Mouse (Mus musculus): ENCODE results near the gene 3110040N11Rik.
"Not testable (repeated sequence)": the region's sequence is repeated elsewhere in the genome, so short reads cannot be mapped to it uniquely, and the experiment has no call there.

Gene 3110040N11Rik

GRCm38 (mm10) chr7:81789095-81789757, at the start of gene 3110040N11Rik:
TSS of gene 3110040N11Rik (minus strand) at chr7:81789478.
- peak; percentile 56 for DNase-seq (ENCODE audit: low spot score)

GRCm38 (mm10) chr7:81837771-81838170, 48.5 kb upstream of the 3110040N11Rik start:
- not testable (repeated sequence) for DNase-seq (ENCODE audit: low spot score)

- no peak for DNase-seq (ENCODE audit: low spot score)
These were observed 46.2 kb upstream of the 3110040N11Rik start for GRCm38 (mm10) chr7:81835430-81835829.

GRCm38 (mm10) chr7:81834847-81835246, 45.6 kb upstream of the 3110040N11Rik start:
- no peak for DNase-seq (ENCODE audit: low spot score)

GRCm38 (mm10) chr7:81829379-81829894, 40.2 kb upstream of the 3110040N11Rik start, which contains the start of gene Btbd1:
TSS of gene Btbd1 (minus strand) at chr7:81829431.
- no peak for DNase-seq (ENCODE audit: low spot score)

- DNase-seq (ENCODE audit: low spot score), result no peak
These were observed 39.6 kb upstream of the 3110040N11Rik start for GRCm38 (mm10) chr7:81828681-81829378.

- DNase-seq (ENCODE audit: low spot score), result no peak
These were observed 38.8 kb upstream of the 3110040N11Rik start for GRCm38 (mm10) chr7:81827806-81828667.

- DNase-seq (ENCODE audit: low spot score), result no peak
These were observed 36.1 kb upstream of the 3110040N11Rik start for GRCm38 (mm10) chr7:81825381-81825780.

- DNase-seq (ENCODE audit: low spot score), result no peak
These were observed 35.6 kb upstream of the 3110040N11Rik start for GRCm38 (mm10) chr7:81824906-81825305.

GRCm38 (mm10) chr7:81806067-81806466, 16.8 kb upstream of the 3110040N11Rik start:
- DNase-seq (ENCODE audit: low spot score), result no peak

- peak; percentile 13 for DNase-seq (ENCODE audit: low spot score)
These were observed 742 bp downstream of the 3110040N11Rik start for GRCm38 (mm10) chr7:81788536-81788935.

GRCm38 (mm10) chr7:81777667-81778218, 11.5 kb downstream of the 3110040N11Rik start:
- DNase-seq (ENCODE audit: low spot score), result no peak

GRCm38 (mm10) chr7:81775325-81775724, 14.0 kb downstream of the 3110040N11Rik start:
- DNase-seq (ENCODE audit: low spot score), result no peak

- DNase-seq (ENCODE audit: low spot score), result no peak
These were observed 16.3 kb downstream of the 3110040N11Rik start for GRCm38 (mm10) chr7:81772786-81773539.

- DNase-seq (ENCODE audit: low spot score), result no peak
These were observed 26.0 kb downstream of the 3110040N11Rik start for GRCm38 (mm10) chr7:81763110-81763845.

GRCm38 (mm10) chr7:81762180-81763109, 26.8 kb downstream of the 3110040N11Rik start, which contains the start of gene Ramac:
TSS of gene Ramac (plus strand) at chr7:81762925.
- peak; percentile 65 for DNase-seq (ENCODE audit: low spot score)

- DNase-seq (ENCODE audit: low spot score), result no peak
These were observed 41.3 kb downstream of the 3110040N11Rik start for GRCm38 (mm10) chr7:81747956-81748355.

GRCm38 (mm10) chr7:81744145-81744544, 45.1 kb downstream of the 3110040N11Rik start:
- DNase-seq (ENCODE audit: low spot score), result no peak

GRCm38 (mm10) chr7:81740010-81740409, 49.3 kb downstream of the 3110040N11Rik start:
- no peak for DNase-seq (ENCODE audit: low spot score)

All from layer of hippocampus, adult 9-10 months (tissue).